Mouse (Mus musculus) monocyte, adult 5-6 weeks (primary cell): ENCODE measurements around the gene Gm4969. TPM values are rescaled to one million over a fixed set of nuclear protein-coding genes. Genes with fewer than 3 reads are reported as not detected.
"Not testable (repeated sequence)": the region's sequence is repeated elsewhere in the genome, so short reads cannot be mapped to it uniquely, and the experiment has no call there.

Source experiments
- ATAC-seq: fragments of 153-309, 156-312 bp; replicated peaks from 2 replicates; pipeline ENCODE4 v1.8.0; 2017; ENCODE audit warnings: mild to moderate bottlenecking; ENCODE audit not compliant: low TSS enrichment, insufficient number of reproducible peaks, severe bottlenecking, poor library complexity, low FRiP score
- total RNA-seq: library from RNA; stranded (forward); fragments of 200-1000, 200-491, 200-594 nt; gene quantifications from 3 replicates; pipeline ENCODE4 v1.2.3, GENCODE M21; 2017

The Gm4969 gene
- total RNA-seq = not detected in 3 replicates

DNA sequence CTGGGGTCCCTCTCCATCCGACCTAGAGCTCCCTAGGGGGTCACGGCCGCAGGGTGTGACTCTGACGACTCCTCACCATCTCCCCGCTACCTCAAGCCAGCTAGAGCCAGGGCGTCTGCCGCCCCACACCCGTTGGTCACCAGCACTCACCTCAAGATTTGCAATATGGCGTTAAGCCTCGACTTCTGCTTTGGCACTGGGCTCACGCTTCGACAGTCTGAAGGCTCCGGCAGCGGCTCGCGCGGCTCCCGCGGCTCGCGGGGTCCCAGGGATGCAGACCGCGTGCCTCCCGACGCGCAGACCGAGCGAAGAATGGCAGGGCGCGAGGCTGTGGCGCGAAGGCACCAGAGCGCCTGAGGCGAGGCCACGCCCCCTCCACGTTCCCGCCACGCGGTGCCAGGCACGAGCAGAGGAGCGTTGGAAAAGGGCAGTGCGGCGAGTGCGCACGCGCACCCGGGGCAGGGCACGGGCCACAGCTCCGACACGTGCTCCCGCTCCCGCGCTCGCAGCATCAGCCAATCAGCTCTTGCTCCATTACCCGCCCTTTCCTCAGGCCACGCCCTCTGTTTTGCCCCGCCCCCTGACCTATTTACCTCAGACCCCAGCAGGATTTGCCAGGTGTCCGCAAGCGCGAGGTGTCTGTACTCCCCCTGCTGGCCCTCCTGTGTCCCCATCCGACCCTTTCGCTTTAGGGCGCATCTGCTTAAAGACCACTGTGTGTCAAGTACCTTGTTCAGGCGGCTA lies at the start of gene Gm4969:
Gene Gm4969 (minus strand): TSS at position 341 of the 744 bp plus-strand sequence.
- no peak for ATAC-seq

DNA sequence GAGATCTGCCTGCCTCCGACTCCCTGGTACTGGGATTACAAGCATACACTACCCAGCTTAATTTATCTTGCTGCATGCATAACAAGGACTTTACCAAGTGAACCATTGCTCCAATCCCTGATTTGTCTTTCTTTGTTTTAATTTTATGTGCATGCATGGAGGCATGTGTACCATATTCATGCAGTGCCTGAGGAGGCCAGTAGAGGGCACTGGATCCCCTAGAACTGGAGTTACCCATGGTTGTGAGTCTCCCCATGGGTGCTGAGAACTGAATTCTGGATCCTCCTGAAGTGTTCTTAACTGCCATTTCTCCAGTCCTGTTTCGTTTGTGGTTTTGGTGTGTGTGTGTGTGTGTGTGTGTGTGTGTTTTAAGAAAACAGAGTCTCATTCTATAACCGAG lies 48.8 kb upstream of the Gm4969 start:
- no peak for ATAC-seq

DNA sequence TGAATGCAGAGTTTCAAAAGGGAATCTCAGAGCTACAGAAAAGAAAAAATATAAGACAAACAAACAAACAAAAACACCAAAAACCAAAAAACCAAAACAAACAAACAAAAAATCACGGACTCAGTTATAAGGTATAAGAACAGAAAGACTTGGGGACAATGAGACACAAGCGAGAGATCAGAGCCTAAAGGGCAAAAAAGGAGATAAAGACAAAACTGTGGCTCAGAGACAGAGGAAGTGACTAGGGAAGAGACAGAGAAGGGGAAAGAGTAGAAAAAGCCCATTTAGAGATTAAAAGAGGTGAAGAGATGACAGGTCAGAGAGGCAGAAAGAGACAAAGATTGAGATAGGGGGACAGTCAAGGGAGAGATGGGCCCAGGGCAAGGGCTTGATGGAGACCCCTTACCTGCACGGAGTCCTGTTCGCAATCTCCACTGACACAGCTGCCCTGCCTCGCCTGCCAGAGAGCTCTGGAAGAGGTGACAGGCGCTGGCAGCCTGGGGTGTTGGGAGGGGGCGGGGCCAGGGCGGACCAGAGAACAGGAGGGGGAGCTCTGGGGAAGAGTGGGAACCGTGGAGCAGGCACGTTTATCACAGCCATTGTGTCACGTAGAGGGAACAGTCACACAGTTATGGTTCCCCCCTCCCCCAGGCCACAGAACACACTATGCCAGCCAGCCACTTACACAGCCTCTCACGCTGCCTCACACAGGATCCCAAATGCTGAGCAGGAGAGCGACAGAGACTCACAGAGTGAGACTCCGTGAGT lies 47.7 kb upstream of the Gm4969 start, which contains the start of gene Gipr:
Gene Gipr (minus strand): TSS at position 472 of the 768 bp plus-strand sequence.
- ATAC-seq = no peak

DNA sequence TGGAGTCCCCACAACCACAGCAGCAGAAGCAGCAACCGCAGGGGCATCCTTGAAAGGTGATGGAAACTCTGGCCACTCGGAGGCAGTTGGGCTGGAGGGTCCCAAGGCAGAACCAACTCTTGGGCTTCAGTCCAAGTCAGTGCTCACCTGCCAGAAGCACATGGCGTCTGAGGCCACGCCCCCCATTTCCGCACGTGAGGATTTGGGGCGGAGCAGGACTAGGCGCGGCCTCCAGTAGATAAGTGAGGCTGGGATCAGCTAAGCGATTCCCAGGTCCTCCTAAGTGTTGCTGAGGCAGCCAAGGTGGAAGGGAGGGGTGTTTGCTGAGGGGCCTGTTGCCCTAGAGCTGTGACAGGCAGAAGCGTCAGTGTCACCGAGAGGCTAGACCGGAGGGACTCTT lies 46.8 kb upstream of the Gm4969 start:
- no peak; the same call in 1 of the 2 replicates for ATAC-seq

DNA sequence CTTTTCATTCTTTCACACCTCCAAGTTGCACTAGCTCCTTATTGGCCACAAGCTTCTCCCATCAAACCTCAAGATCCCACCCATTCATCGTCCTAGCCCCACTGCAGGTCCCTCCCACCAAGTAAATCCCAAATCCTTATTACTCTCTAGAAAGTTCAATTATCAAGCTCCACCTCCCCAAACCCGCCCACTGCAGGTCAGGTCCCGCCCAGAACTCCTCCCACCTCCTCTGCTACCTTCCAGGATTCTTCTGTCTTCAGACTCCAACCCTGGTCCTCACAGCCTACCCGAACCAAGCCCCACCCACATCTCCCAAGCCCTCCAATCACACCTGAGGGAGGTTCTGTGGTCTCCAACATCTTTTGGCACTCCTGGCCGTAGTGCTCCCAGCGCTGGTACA lies 46.0 kb upstream of the Gm4969 start:
- no peak for ATAC-seq

DNA sequence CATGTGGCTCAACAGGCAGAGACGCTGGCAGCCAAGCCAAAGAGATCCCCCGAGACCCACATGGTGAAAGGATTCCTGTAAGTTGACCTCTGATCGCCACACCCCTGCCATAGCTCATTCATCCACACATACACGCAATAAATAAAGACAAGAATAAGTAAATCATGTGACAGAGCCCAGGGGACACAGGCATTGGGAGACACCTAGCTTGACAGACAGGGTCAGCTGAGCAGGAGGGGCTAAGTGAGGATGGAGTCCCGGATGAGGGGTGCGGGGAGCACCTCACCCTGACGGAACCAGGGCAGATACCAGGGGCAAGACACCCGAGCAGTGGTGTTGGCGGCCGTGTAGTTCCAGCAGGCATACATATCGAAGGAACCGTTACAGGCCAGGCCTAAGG lies 45.6 kb upstream of the Gm4969 start:
- ATAC-seq = no peak

DNA sequence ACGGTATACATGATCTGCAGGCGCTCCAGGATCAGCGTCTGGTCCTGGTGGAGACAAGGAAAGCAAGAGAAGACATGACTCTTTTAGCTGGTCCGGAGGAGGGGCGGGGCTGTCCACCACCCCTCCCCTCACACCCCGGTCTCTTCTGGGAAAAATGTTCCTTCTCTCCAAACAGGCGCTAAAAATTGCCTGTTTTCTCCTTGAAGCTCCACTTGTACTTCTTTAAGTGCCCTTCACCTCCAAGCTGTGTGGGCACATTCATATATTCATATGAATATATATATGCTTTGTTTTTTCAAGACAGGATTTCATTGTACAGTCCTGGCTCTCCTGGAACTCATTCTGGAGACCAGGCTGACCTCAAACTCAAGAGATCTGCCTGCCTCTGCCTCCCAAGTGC lies 44.8 kb upstream of the Gm4969 start:
- no peak for ATAC-seq

DNA sequence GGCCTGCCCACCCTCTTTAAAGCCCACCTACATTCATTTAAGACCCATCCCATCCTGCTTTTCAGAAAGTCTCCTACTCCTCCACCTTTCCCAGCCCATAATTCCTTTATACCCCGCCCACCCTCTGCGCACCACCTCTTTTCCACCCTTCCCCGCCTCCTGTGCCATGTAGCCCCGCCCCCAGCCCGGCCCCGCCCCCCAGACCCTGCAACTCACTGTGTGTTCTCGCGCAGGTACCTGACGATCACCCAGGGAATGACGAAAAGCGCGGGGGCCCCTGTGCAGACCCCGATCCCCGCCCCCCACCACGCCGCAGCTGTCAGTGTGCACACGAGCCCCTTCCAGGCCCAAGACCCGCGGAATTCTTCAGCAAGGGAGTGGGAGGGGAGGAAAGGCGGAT lies 41.9 kb upstream of the Gm4969 start:
- ATAC-seq = no peak

DNA sequence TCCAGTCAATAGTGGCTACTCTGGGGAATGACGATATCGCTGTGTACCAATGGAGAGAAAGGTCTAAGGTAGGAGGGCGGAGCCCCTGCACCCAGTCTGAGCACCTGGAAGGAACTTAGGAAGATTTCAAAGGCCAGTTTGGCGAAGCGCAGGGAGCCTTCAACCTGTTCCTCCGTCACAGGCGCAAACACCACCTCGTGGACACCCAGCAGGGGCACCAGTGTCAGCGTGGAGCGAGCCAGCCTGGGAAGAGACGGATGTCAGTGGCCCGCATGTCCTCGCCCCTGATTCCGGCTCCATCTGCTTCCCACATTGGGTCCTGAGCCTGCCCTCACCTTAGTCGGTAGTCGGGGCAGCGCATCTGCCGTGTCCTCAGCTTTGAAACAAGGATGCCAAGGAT lies 41.2 kb upstream of the Gm4969 start:
- no peak for ATAC-seq

DNA sequence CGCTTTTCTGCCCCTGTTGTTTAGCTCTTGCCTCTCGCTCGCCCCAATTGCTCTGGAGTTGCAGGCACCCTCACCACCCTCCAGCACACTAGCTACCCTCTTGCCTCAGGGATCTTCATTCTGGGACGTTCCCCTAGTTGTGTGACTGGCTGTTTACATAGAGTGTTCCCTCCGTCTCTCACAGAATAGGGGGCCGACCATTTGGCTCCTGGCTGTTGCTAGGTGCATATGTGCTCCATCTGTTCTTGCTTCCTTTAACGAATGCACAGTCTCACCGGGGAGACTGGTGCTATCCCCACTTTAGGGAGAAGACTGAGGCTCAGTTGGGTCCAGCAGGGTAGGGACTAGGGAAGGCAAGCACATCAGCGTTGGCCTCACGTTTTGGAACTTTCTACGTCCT lies 40.4 kb upstream of the Gm4969 start:
- no peak for ATAC-seq

DNA sequence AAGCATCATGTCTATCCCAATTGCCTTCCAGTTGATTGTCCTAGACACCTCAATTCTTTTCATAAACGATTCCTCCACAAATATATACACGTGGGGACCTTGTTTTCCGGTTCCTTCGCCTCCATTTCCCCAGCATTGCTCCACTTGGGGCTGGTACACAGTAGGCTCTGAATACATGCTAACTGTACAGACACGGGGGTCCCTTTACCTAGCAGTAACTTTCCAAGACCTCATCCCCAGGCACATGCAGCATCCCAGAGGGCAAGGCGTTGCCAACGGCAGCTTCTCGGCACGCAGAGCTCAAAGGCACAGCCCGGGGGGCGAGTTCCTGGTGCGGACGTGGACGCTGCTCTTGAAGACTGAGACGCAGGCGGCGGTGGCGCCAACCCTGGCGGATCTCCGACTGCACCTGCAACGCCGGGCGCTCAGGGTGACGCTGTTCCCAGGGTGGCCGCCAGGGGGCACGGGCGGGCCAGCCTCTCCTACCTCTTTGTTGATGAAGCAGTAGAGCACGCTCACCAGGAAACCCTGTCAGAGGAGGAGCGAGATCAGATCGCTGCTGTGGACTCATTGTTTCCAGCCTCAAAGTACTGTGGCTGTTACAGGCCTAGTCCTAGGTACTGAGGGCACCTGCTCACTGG lies 39.1 kb upstream of the Gm4969 start:
- peak; percentile 87 for ATAC-seq

DNA sequence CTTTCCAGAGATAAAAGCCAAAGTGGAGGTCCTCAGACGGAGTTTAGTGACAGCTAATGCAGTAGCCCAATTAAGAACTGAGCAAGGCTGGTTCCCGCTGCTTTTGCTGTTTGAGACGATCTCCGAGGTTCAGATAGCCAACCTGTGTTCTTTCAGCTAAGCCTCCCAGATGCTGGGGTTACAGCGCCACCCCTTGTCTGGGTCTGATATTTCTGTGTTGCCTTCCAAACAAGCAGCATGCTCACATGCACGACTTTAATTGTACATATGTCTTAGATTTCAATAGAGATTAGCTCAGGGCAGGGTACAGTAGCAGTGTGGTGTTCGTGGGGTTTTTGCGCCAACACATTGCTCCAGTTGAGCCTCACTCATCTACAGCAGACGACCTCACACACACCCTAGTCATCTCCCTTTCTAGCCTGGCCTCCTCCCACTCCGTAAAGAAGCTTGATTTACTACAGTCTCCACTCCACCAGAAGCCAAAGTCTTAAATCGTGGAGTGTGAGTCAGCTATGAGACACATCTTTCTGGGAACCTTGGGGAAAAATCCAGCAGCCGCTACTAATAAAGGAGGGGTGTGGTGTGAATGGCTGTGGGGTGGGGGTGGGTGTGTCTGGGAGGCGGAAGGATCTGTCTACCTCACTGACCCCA lies 37.8 kb upstream of the Gm4969 start:
- ATAC-seq = no peak

DNA sequence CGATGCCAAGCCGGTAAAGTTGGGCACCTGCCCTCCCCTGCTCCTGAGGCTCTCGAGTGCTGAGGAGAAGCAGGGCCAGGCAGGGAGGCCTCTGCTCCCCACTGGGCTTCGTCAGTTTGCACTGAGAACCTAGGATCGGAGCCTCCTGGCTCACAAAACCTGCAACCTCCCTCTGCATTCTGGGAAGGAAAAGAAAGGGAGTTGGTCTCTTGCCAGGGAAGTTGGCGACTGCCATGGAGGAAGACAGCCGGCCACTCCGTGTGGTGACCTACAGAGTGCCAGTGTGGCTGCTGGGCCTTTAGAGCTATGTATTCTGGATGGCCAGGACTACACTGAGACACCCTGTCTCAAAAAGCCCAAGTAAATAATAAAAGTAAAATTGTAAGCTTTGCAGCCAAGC lies 36.6 kb upstream of the Gm4969 start:
- ATAC-seq = no peak

DNA sequence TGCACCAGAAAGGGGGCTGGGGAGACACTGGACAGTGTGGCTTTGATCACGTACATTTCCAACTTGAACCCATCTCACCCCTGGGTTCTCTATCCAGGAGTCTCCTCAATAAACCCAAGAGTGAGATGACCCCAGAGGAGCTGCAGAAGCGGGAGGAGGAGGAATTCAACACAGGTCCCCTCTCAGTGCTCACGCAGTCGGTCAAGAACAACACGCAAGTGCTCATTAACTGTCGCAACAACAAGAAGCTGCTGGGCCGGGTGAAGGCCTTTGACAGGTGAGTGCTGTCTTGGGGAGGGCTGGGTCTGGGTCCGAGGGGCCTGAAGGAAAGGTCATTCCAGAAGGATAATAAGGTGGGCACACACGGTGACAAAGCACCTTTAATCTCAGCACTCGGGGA lies 33.0 kb upstream of the Gm4969 start:
- ATAC-seq = not testable (repeated sequence)

DNA sequence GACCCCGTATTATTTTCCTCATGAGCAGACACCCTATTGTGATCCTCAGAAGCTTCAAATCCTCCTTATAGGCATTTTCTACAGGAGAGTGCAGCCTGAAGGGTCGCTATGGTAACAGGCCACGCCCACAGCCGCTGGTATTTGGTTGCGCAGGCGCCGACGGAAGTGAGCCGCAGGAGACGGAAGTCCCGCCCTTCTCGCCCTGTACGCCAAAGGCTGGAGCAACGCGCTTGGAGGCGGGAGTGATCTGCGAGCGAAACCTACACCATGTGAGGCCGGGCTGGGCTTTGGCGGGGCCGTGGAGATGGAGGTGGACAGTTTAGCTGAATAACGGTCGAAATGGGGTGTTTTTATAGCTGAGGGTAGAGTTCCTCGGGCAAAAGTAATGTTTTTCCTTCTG lies 31.5 kb upstream of the Gm4969 start, which contains the start of gene Snrpd2:
Gene Snrpd2 (plus strand): TSS at position 97 of the 400 bp plus-strand sequence.
- peak; percentile 74 for ATAC-seq

DNA sequence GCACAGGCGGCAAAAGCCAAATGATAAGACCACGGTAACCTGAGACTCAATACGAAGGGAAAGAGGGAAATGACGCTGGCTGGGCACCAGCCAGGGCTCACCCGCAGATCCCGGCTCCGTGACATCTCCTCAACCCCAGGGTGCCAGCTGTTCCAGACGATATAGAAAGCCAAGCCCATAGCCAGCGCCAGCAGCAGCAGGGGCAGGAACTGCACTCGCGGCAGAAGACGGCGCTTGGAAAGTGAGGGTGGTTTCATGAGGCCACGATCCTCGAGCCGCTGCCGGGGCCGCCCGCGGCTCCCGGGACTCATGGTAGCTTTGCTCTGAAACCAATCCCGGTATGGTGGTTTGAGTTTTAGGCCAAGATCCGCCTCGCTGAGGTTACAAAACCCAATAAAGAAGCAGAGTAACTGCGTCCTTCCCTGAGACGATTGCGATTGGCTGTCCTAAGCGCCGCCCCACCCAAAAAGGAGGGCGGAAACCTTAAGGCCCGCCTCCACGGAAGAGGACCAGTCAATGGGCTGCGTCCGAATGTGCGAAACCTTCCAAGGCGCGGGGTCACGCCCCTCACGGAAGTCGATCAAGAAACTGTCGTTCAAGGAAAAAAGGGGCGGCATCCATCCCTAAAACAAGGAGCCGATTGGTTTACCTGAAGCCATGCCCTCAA lies 30.8 kb upstream of the Gm4969 start, which contains the start of gene Qpctl:
Gene Qpctl (minus strand): TSS at position 417 of the 667 bp plus-strand sequence.
- peak; percentile 89 for ATAC-seq

DNA sequence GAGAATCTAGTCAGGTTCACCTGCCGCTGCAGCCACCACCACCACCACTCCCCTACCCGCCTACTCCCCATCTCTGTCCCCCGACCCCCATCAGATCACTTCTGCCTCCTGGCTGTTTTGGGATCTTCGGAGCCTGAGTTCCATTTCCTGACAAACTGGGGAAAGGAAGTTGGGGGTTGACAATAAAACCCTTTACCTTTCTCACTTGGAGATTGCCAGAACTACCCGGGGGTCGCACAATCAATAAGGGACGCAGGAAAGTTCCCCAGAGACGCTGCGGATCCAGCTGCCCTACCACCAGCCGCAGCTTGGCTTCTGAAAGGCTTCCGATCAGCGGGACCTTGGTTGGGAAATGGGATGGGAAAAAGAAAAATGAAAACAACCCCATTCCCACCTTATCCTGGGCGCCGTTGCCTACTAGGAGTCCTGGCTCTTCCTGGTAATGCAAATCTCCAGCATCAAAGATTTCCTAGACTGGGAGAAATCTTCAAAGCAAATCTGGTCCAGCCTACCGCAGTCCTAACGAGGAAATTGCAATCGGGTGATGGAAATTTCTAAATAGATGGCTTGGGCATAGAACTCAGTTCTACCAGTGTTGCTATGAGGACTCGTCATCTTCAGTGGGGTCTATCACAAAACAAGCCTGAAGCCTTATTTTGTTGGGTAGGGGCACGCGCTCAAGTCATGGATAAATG lies 30.2 kb upstream of the Gm4969 start:
- ATAC-seq = no peak

DNA sequence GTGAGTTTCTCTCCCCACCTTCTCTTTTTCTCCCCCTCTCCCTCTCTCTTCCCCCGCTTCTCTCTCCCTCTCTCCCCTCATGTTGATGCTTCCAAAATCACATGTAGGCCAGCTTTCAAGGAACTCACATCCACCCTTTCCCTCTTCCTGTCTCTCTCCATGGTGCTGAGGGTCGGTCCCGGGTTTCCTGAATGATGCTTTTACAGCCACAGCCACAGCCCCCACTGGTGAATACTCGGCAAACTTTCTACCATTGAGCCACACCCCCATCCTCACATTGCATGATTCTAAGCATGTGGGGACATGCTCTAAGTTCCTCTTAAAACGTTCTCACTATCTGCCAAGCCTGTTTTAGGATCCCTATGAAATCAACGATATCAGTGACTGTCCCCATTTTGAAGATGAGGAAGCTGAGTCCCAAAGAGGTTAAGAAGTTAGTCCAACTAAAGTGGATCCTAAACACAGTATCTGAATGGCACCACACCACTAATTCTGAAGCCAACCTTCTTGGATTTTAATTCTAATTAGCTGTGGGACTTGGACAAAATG lies 29.4 kb upstream of the Gm4969 start:
- no peak for ATAC-seq
